Mouse (Mus musculus): Measurements from ENCODE around the gene Zbtb18. TPM values are rescaled to one million over a fixed set of nuclear protein-coding genes. Genes with fewer than 3 reads are reported as not detected.
A peak's percentile ranks its signal among the peaks of the same experiment; 100 is the strongest.

Zbtb18 gene
- total RNA-seq, 1 experiment from 2014 or later, result 91.1 TPM

DNA sequence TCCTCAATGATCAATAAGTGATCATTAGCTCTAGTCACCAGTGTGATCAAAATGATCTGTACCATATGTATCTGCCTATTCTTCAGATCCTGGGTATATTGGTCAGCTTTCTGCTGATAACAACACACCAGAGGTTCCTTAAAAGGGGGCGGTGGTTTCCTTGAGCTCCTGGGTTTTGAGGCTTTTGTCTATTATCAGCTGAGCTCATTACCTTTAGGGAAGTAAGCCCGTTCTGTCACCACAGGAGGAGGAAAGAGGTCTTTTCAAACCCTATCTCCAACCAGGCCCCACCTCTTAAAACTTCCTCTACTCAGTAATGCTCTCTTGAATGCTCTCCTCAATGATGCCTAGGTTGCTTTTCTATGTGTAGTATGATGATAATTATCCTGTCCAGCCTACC lies 28.8 kb downstream of the Zbtb18 start:
- no peak for ATAC-seq (ENCODE audit: extremely low read depth, insufficient number of reproducible peaks, low FRiP score, poor library complexity, severe bottlenecking)

DNA sequence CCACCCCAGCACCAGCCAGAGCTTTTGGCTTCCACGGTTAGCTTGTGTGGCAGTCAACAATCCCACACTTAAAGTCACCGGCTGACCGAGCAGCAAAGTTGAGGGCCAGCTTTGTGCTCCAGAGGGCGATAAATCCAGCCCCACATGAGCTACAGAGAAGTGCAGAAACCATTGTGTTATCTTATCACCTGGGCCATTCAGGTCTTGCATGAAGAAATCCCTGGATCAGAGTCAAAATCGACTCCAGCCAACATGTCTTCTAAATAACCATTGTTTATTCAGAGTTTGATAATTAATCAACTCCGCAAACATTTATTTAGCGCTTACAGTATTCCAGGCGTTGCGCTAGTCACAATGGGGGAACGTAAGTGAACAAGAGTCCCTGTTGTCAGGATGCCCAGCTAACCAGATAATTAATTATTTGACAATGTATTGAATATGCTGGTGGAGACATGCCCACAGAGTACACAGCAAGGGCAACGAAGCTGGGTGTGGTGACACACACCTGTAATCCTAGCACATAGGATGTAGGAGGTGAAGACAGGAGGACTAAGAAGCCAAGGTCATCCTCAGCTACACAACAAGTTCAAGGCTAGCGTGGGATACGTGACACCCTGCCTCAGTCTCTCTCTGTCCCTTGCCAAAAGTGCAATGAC lies 33.5 kb downstream of the Zbtb18 start:
- no peak for ATAC-seq (ENCODE audit: extremely low read depth, insufficient number of reproducible peaks, low FRiP score, poor library complexity, severe bottlenecking)

GRCm38 (mm10) chr1:177478578-177478977 lies 36.4 kb downstream of the Zbtb18 start:
- peak; percentile 48; the same call in 1 of the 2 replicates for ATAC-seq (ENCODE audit: extremely low read depth, insufficient number of reproducible peaks, low FRiP score, poor library complexity, severe bottlenecking)

GRCm38 (mm10) chr1:177479356-177480004 lies 37.3 kb downstream of the Zbtb18 start:
- ATAC-seq (ENCODE audit: extremely low read depth, insufficient number of reproducible peaks, low FRiP score, poor library complexity, severe bottlenecking), result no peak

- 0 out of 2 replicates have a peak, but pooled peaks have one; percentile 13 for ATAC-seq (ENCODE audit: extremely low read depth, insufficient number of reproducible peaks, low FRiP score, poor library complexity, severe bottlenecking)
Measured at GRCm38 (mm10) chr1:177483612-177484011, 41.5 kb downstream of the Zbtb18 start.

GRCm38 (mm10) chr1:177484280-177484679 lies 42.1 kb downstream of the Zbtb18 start:
- ATAC-seq (ENCODE audit: extremely low read depth, insufficient number of reproducible peaks, low FRiP score, poor library complexity, severe bottlenecking), result 0 out of 2 replicates have a peak, but pooled peaks have one; percentile 7

GRCm38 (mm10) chr1:177484680-177485079 lies 42.5 kb downstream of the Zbtb18 start:
- peak; percentile 67 for ATAC-seq (ENCODE audit: extremely low read depth, insufficient number of reproducible peaks, low FRiP score, poor library complexity, severe bottlenecking)

- ATAC-seq (ENCODE audit: extremely low read depth, insufficient number of reproducible peaks, low FRiP score, poor library complexity, severe bottlenecking), result peak; percentile 68
Measured at GRCm38 (mm10) chr1:177489844-177490243, 47.7 kb downstream of the Zbtb18 start.

DNA sequence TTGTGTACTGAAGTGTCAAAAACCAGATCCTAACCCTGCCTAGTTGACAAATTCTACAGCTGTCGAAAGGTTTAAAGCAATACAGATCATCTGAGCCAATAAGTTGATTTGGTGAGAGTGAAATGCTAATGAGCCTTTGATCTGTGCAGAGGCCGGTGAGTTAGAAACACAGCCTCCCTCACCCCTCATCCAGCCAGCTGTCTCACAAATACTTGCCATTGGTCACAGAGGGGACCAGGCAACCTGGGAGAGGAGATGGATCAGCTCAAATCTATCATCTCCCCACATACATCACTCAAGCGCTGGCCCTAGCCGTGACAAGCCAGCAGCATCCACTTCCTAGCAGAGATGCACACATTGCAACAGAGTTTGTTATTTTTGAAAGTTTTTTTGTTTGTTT lies 48.7 kb downstream of the Zbtb18 start:
- ATAC-seq (ENCODE audit: extremely low read depth, insufficient number of reproducible peaks, low FRiP score, poor library complexity, severe bottlenecking), result no peak

DNA sequence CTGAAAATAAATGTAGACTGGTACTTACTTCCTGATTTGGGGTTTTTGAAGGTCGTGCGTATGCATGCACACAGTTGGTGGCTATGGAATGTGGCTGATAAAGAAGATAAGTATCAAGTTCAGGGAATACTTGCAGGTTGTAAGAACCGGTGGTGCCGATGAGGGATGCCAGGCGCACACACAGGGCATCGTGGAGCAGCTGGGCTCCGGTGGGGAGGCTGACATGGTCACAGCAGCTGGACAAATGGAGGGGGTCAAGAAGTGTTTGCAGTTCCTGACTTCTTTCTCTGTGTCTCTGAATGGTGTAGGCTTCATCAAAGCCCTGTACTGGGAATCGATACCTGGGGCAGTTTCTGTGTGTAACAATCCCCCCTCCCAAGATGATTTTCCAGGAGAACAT lies 49.1 kb downstream of the Zbtb18 start:
- ATAC-seq (ENCODE audit: extremely low read depth, insufficient number of reproducible peaks, low FRiP score, poor library complexity, severe bottlenecking), result no peak

GRCm38 (mm10) chr1:177494306-177494705 lies 52.2 kb downstream of the Zbtb18 start:
- no peak for ATAC-seq (ENCODE audit: extremely low read depth, insufficient number of reproducible peaks, low FRiP score, poor library complexity, severe bottlenecking)

DNA sequence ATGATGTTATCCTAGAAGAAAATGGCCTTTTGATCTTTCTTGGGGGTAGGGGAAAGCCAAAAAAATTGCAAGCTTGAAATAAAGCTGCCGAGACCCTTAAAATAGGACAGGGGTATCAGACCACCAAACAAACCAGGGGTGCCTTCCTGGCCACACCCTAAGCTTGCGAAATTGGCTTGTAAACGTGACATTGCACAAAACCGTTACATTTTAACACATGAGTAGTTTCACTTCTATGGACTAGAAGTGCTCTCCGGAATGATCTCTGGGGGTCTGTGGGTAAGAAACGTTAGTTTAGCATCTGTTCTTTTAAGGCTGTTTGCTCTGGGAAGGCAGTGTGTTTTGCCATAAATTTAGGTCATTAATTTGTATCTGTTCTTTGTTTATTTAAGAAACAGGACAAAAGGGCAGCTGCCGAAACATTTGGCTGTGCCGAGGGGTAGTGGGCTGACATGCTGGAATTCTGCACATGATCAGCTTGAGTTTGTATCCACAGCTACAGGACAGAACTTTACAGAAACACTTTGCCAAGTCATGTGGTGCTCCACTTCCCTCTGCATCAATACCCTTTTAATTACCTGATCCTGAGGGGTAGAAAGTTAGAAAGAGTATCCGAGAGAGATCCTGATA lies 52.9 kb downstream of the Zbtb18 start:
- no peak for ATAC-seq (ENCODE audit: extremely low read depth, insufficient number of reproducible peaks, low FRiP score, poor library complexity, severe bottlenecking)

Other genes with a start within 250 kb of the Zbtb18 start
- 99.3 and 104 TPM in 2 replicates for gene Akt3, start 184.1 kb upstream of the Zbtb18 start, total RNA-seq (2017)

All from neutrophil, adult 5-6 weeks (primary cell).